Mouse (Mus musculus) heart, adult 2 months (tissue): ENCODE data around the gene Rpa1.

Experiments
- CTCF ChIP-seq: fragments of 200-600 bp; IDR thresholded peaks from 2 replicates; pipeline ENCODE4 v1.8.1; 2022; ENCODE audit warnings: antibody characterized with exemption, mild to moderate bottlenecking, moderate library complexity
- POLR2A ChIP-seq: fragments of 200-500 bp; IDR thresholded peaks from 2 replicates; pipeline ENCODE4 v1.6.1; 2011; ENCODE audit warnings: mild to moderate bottlenecking, low read depth, low read length, control low read depth; ENCODE audit not compliant: insufficient read depth

DNA sequence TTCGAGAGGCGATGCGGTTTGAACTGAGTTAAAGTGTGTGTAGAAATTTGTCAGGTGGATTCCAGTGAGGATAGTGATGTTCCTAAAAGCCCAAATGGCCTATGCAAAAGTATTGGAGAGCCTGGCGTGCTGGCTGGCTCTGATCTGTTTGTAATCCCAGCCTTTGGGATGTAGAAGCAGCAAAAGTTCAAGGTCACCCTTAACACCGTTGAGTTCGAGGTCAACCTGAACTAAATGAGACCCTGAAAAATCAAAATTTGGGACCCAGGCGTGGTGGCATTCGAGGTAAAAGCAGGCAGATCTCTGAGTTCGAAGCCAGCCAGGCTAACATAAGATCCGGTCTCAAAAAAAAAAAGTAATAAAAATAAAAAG is 752 bp upstream of the Rpa1 start:
- no peak for TF ChIP-seq POLR2A
- TF ChIP-seq CTCF = no peak
